Mouse (Mus musculus): ENCODE results near the gene Gm14851. TPM values are rescaled to one million over a fixed set of nuclear protein-coding genes. Genes with fewer than 3 reads are reported as not detected.

Gene Gm14851
- polyA plus RNA-seq (2017; shearing (Covaris generic)) = not detected

GRCm38 (mm10) chr8:21095950-21096349 lies at the start of gene Gm14851:
Gm14851 (minus strand) TSS chr8:21096050.

GRCm38 (mm10) chr8:21134342-21134741 lies 38.5 kb upstream of the Gm14851 start, which contains the start of gene Defa30:
Defa30 (plus strand) TSS chr8:21134642.

GRCm38 (mm10) chr8:21084142-21084541 lies 11.7 kb downstream of the Gm14851 start, which contains the start of gene Defa25:
Defa25 (plus strand) TSS chr8:21084442.

GRCm38 (mm10) chr8:21064738-21065137 lies 31.1 kb downstream of the Gm14851 start, which contains the start of gene Defa35:
Defa35 (plus strand) TSS chr8:21065038.

GRCm38 (mm10) chr8:21054747-21055146 lies 41.1 kb downstream of the Gm14851 start, which contains the start of gene Defa23:
Defa23 (plus strand) TSS chr8:21055047.

Other genes starting within 250 kb of the Gm14851 start
- gene Defb33, start 203.4 kb downstream of the Gm14851 start, polyA plus RNA-seq (2017; shearing (Covaris generic)) = not detected
- not detected for gene Gm15056, start 193.4 kb downstream of the Gm14851 start, polyA plus RNA-seq (2017; shearing (Covaris generic))
- not detected for gene Gm6040, start 174.0 kb downstream of the Gm14851 start, polyA plus RNA-seq (2017; shearing (Covaris generic))
- not detected for gene AY761185, start 151.3 kb downstream of the Gm14851 start, polyA plus RNA-seq (2017; shearing (Covaris generic))
- not detected for gene Defa21, start 70.5 kb downstream of the Gm14851 start, polyA plus RNA-seq (2017; shearing (Covaris generic))
- not detected for gene Defa23, start 41.0 kb downstream of the Gm14851 start, polyA plus RNA-seq (2017; shearing (Covaris generic))
- not detected for gene Defa35, start 31.0 kb downstream of the Gm14851 start, polyA plus RNA-seq (2017; shearing (Covaris generic))
- not detected for gene Defa25, start 11.6 kb downstream of the Gm14851 start, polyA plus RNA-seq (2017; shearing (Covaris generic))
- gene Defa30, start 38.6 kb upstream of the Gm14851 start, polyA plus RNA-seq (2017; shearing (Covaris generic)) = not detected
- not detected for gene Defa22, start 66.2 kb upstream of the Gm14851 start, polyA plus RNA-seq (2017; shearing (Covaris generic))
- gene Defa31, start 95.6 kb upstream of the Gm14851 start, polyA plus RNA-seq (2017; shearing (Covaris generic)) = not detected
- gene Gm15293, start 105.5 kb upstream of the Gm14851 start, polyA plus RNA-seq (2017; shearing (Covaris generic)) = not detected
- not detected for gene Gm15292, start 153.7 kb upstream of the Gm14851 start, polyA plus RNA-seq (2017; shearing (Covaris generic))
- gene Defa27, start 219.5 kb upstream of the Gm14851 start, polyA plus RNA-seq (2017; shearing (Covaris generic)) = not detected
- gene Defa29, start 231.0 kb upstream of the Gm14851 start, polyA plus RNA-seq (2017; shearing (Covaris generic)) = not detected